ENCODE assay signal across 8 mouse cellular contexts in genomic region chr3:79885686-79886356, GRCm38 (mm10). TPM values are rescaled to one million over a fixed set of nuclear protein-coding genes. Genes with fewer than 3 reads are reported as not detected.
DNase-seq lines count a peak whose midpoint lies in the region; ATAC-seq and TF ChIP-seq lines count a peak whose summit lies in the region.

No protein-coding gene starts in this region.

- H3K4me3 ChIP-seq in MEL (ENCODE audit: control insufficient read depth in 1 of 2, insufficient read depth in 1 of 2, low read depth in 2 of 2, low read length in 2 of 2), result peak overlapping the region; percentile 1 to 5; a peak in 1 of 4 replicates
- H3K4me3 ChIP-seq in brown adipose tissue, adult 24 weeks (ENCODE audit: insufficient read depth, low read depth, low read length), result peak overlapping the region; percentile 78
- peak overlapping the region; percentile 59 for H3K4me3 ChIP-seq in heart, embryonic 15.5 days

- H3K36me3 ChIP-seq in MEL (ENCODE audit: control insufficient read depth in 1 of 2, insufficient read depth in 2 of 2, low read length in 2 of 2), result peaks cover 0 to 9% of the 10 kb centered on the region in 2 experiments; a peak in 2 of 4 replicates
- H3K36me3 ChIP-seq in heart, embryonic 15.5 days, result no peaks in the 10 kb centered on the region

- H3K27me3 ChIP-seq in MEL (ENCODE audit: control insufficient read depth in 1 of 2, insufficient read depth in 2 of 2, low read length in 2 of 2), result no peaks in the 10 kb centered on the region; a peak in 1 of 4 replicates
- H3K27me3 ChIP-seq in heart, embryonic 15.5 days, result no peaks in the 10 kb centered on the region

- peak overlapping the region; percentile 75 for H3K4me2 ChIP-seq in heart, embryonic 15.5 days

- peak; percentile 65 for DNase-seq in MEL (ENCODE audit: low read depth, low spot score)
- peak; percentile 49 to 70 for DNase-seq in kidney, postnatal 25 days
- peak; percentile 86 for DNase-seq in mesoderm, embryonic 11.5 days (ENCODE audit: low read depth, low spot score)
- no peak for DNase-seq in frontal cortex, postnatal 25 days (ENCODE audit: low spot score in 2 of 2)
- DNase-seq in cerebellum, adult 18-20 months, result no peak

- no peak for TF ChIP-seq CTCF in MEL (IDR thresholded peaks at IDR 0.05 in 2 of 3, conservative IDR thresholded peaks at IDR 0.05 in 1 of 3; ENCODE audit: control insufficient read depth in 1 of 3, insufficient read depth in 1 of 3, low read depth in 2 of 3, low read length in 3 of 3, poor library complexity in 1 of 3, severe bottlenecking in 1 of 3)

- 10% methylated on average over 19 of the region's 19 CpGs for WGBS in heart, embryonic 15.5 days

- no peak for TF ChIP-seq EP300 in MEL (IDR thresholded peaks at IDR 0.05; ENCODE audit: low read depth in 1 of 2, low read length in 2 of 2)

- H3K9me3 ChIP-seq in MEL (replicated peaks; ENCODE audit: insufficient read depth, low read length), result no peaks in the 10 kb centered on the region
- H3K9me3 ChIP-seq in heart, embryonic 15.5 days (replicated peaks), result no peaks in the 10 kb centered on the region

- no peak overlapping the region for H3K27ac ChIP-seq in MEL (ENCODE audit: control insufficient read depth, low read depth, low read length)
- H3K27ac ChIP-seq in brown adipose tissue, adult 24 weeks (replicated peaks; ENCODE audit: low read depth, low read length), result peak overlapping the region; percentile 80
- H3K27ac ChIP-seq in heart, embryonic 15.5 days, result peak overlapping the region; percentile 89

- peak; percentile 36; the same call in 1 of the 2 replicates for ATAC-seq in heart, embryonic 15.5 days (replicated peaks; ENCODE audit: insufficient number of reproducible peaks, insufficient read depth, low FRiP score, low read depth)
- ATAC-seq in erythroid progenitor cell, adult 5-6 weeks (replicated peaks; ENCODE audit: low FRiP score, poor library complexity, severe bottlenecking), result no peak

- TF ChIP-seq RAD21 in MEL (IDR thresholded peaks at IDR 0.05; ENCODE audit: low read depth, low read length), result no peak

- no peak for TF ChIP-seq POLR2A in MEL (IDR thresholded peaks at IDR 0.05; ENCODE audit: control insufficient read depth in 1 of 2, insufficient read depth in 1 of 2, low read depth in 1 of 2, low read length in 2 of 2, poor library complexity in 1 of 2)

- H3K4me1 ChIP-seq in MEL (ENCODE audit: control insufficient read depth in 1 of 2, insufficient read depth in 2 of 2, low read length in 2 of 2), result peaks cover 0 to 7% of the 10 kb centered on the region in 2 experiments; a peak in 3 of 4 replicates
- H3K4me1 ChIP-seq in brown adipose tissue, adult 24 weeks (ENCODE audit: control insufficient read depth, insufficient read depth, insufficient read length, low read length), result no peaks in the 10 kb centered on the region
- peaks cover 27% of the 10 kb centered on the region for H3K4me1 ChIP-seq in heart, embryonic 15.5 days (replicated peaks)

- peak overlapping the region; percentile 16; the same call in 1 of the 2 replicates for H3K9ac ChIP-seq in MEL (ENCODE audit: control insufficient read depth, low read depth, low read length, poor library complexity, severe bottlenecking)
- peak overlapping the region; percentile 64 for H3K9ac ChIP-seq in heart, embryonic 15.5 days

- H3K79me2 ChIP-seq in MEL (ENCODE audit: control insufficient read depth, insufficient read depth, low read length, poor library complexity), result peaks cover 1% of the 10 kb centered on the region; the same call in 1 of the 2 replicates

TF ChIP-seq in MEL, 35 proteins besides CTCF, POLR2A, EP300 and RAD21:
- TF ChIP-seq KAT2A (conservative IDR thresholded peaks at IDR 0.05; ENCODE audit: low read depth, low read length), result no peak

RNA-seq across cellular contexts. Expression of gene Fam198b, which starts 1.5 kb away (rescaled TPM):
- total RNA-seq in MEL (2012; rRNA removed), result 1.5 and 4.9 TPM in 2 replicates
- polyA plus RNA-seq in MEL (2012; ENCODE audit: insufficient read depth in 1 of 2, insufficient read length in 2 of 2, low read depth in 1 of 2, low replicate concordance in 2 of 2, missing spikeins in 1 of 2), result 1 to 10 TPM in 1 of 2 experiments, not detected in 1; 3.1 TPM
- polyA plus RNA-seq in brown adipose tissue, adult 24 weeks (2012; ENCODE audit: insufficient read depth, insufficient read length, missing spikeins), result 6.2 and 7.6 TPM in 2 replicates
- polyA plus RNA-seq in heart, embryonic 15.5 days (2015; fragmentation: Nextera tagmentation; extraction: Ambion mirVana), result 53.3 and 64.5 TPM in 2 replicates
- total RNA-seq in erythroid progenitor cell, adult 5-6 weeks (2015; ENCODE audit: low replicate concordance), result not detected in 2 replicates
- not detected in 2 replicates for total RNA-seq in erythroid progenitor cell, adult 5-6 weeks (2017; ENCODE audit: low replicate concordance)

RNA-seq across cellular contexts. Expression of gene Tmem144, which starts 33.2 kb away (rescaled TPM):
- total RNA-seq in MEL (2012; rRNA removed), result 0.04 and 0.07 TPM in 2 replicates
- polyA plus RNA-seq in MEL (2012; ENCODE audit: insufficient read depth in 1 of 2, insufficient read length in 2 of 2, low read depth in 1 of 2, low replicate concordance in 2 of 2, missing spikeins in 1 of 2), result under 1 TPM in 1 of 2 experiments, not detected in 1; 0.25 TPM
- polyA plus RNA-seq in brown adipose tissue, adult 24 weeks (2012; ENCODE audit: insufficient read depth, insufficient read length, missing spikeins), result 0.38 TPM in 1 of 2 replicates, not detected in the other
- polyA plus RNA-seq in heart, embryonic 15.5 days (2015; fragmentation: Nextera tagmentation; extraction: Ambion mirVana), result 8.3 and 8.9 TPM in 2 replicates
- 1.1 TPM in 1 of 2 replicates, not detected in the other for total RNA-seq in erythroid progenitor cell, adult 5-6 weeks (2015; ENCODE audit: low replicate concordance)
- not detected in 2 replicates for total RNA-seq in erythroid progenitor cell, adult 5-6 weeks (2017; ENCODE audit: low replicate concordance)

Comparison
In these comparisons a context has a peak if more than half of its experiments do, and no peak if none do; other contexts are left out.
1. DNase-seq: peak in MEL (single experiment), kidney, postnatal 25 days (2 of 2) and mesoderm, embryonic 11.5 days (single experiment); none in frontal cortex, postnatal 25 days (0 of 2) and cerebellum, adult 18-20 months (0 of 2).
2. H3K4me3 ChIP-seq: peak in every context shown above with its lines; median percentile 78 in brown adipose tissue, adult 24 weeks; 59 in heart, embryonic 15.5 days; 3 in MEL.